In genomic region chr9:61920331-61920730, GRCm38 (mm10) we compare ENCODE assay signal across 18 mouse cellular contexts.
"Had no signal": no experiment of that assay in that cellular context is flagged by ENCODE, and none has a peak within 500 bp of the region (broad histone marks: within the 10 kb centered on the region; RNA-seq: fewer than 3 reads in every experiment).

No protein-coding gene starts in this region.

- H3K36me3 ChIP-seq: midbrain, embryonic 15.5 days; neural tube, embryonic 15.5 days had no signal

- H3K9me3 ChIP-seq: intestine, embryonic 15.5 days; limb, embryonic 12.5 days; limb, embryonic 15.5 days; lung, embryonic 15.5 days; midbrain, embryonic 12.5 days; midbrain, embryonic 15.5 days; neural tube, embryonic 12.5 days; neural tube, embryonic 15.5 days had no signal

- H3K4me2 ChIP-seq: intestine, embryonic 15.5 days; limb, embryonic 12.5 days; limb, embryonic 15.5 days; lung, embryonic 15.5 days; midbrain, embryonic 12.5 days; midbrain, embryonic 15.5 days; neural tube, embryonic 12.5 days; neural tube, embryonic 15.5 days had no signal

- ATAC-seq: intestine, embryonic 15.5 days; midbrain, embryonic 15.5 days had no signal

- DNase-seq: kidney, adult 11 months; kidney, adult 8-10 months; kidney, postnatal 14 days; kidney, postnatal 4 days; left cerebral cortex, postnatal 4 days; lung, adult 18-20 months; lung, postnatal 10 days; lung, postnatal 36 days; thymus, adult 18-20 months; thymus, postnatal 36 days had no signal

- H3K27ac ChIP-seq: intestine, embryonic 15.5 days; limb, embryonic 12.5 days; limb, embryonic 15.5 days; lung, embryonic 15.5 days; midbrain, embryonic 12.5 days; midbrain, embryonic 15.5 days; neural tube, embryonic 12.5 days; neural tube, embryonic 15.5 days had no signal

- H3K4me3 ChIP-seq: intestine, embryonic 15.5 days; limb, embryonic 12.5 days; limb, embryonic 15.5 days; lung, embryonic 15.5 days; midbrain, embryonic 12.5 days; midbrain, embryonic 15.5 days; neural tube, embryonic 12.5 days; neural tube, embryonic 15.5 days had no signal

- H3K4me1 ChIP-seq: intestine, embryonic 15.5 days; limb, embryonic 12.5 days; limb, embryonic 15.5 days; lung, embryonic 15.5 days; neural tube, embryonic 12.5 days; neural tube, embryonic 15.5 days had no signal

- H3K9ac ChIP-seq: intestine, embryonic 15.5 days; limb, embryonic 12.5 days; limb, embryonic 15.5 days; lung, embryonic 15.5 days; midbrain, embryonic 12.5 days; midbrain, embryonic 15.5 days; neural tube, embryonic 12.5 days; neural tube, embryonic 15.5 days had no signal

- H3K27me3 ChIP-seq: intestine, embryonic 15.5 days; limb, embryonic 12.5 days; limb, embryonic 15.5 days; lung, embryonic 15.5 days; midbrain, embryonic 12.5 days; midbrain, embryonic 15.5 days; neural tube, embryonic 12.5 days; neural tube, embryonic 15.5 days had no signal
